Mouse (Mus musculus): Measurements from ENCODE around the gene Stap1. TPM values are rescaled to one million over a fixed set of nuclear protein-coding genes. Genes with fewer than 3 reads are reported as not detected.

Gene Stap1
- polyA plus RNA-seq, 1 experiment from 2014 or later: 0.51 TPM

DNA sequence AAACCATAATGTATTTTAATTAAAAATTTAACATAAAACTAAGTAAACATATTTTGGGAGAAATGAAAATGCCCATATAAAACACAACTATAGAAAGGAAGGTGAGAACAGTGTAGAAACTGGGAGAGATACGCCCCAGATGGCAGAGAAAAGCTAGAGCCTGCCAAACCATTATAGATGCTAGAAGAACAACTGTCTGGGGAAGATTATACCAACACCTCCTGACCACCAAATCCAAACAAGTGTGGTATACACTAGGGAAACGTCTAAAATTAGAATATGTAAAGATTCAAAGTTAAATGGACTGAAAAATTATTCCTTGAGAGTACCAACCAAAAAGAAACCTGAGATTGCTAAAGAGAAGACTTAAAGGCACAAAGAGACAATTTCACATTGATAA, 35.1 kb downstream of the Stap1 start:
- Histone ChIP-seq H3K27me3 (ENCODE audit: control insufficient read depth, insufficient read depth, low read length) (no peaks in the 10 kb centered on the region), H3K27ac (replicated peaks; ENCODE audit: low read depth, low read length) (no peak overlapping the region), H3K4me1 (ENCODE audit: control insufficient read depth, insufficient read depth, low read length) (no peaks in the 10 kb centered on the region), H3K4me3 (replicated peaks; ENCODE audit: low read depth, low read length) (no peak overlapping the region), H3K36me3 (ENCODE audit: control insufficient read depth, insufficient read depth, low read length) (peaks cover 16% of the 10 kb centered on the region), H3K4me2 (ENCODE audit: low read length) (no peak overlapping the region), H3K9ac (replicated peaks; ENCODE audit: low read length) (no peak overlapping the region), H3K9me3 (ENCODE audit: control insufficient read depth, low read length) (no peaks in the 10 kb centered on the region)
- 85% methylated on average over 2 of the region's 2 CpGs for WGBS
- no peak for ATAC-seq (ENCODE audit: low FRiP score, low TSS enrichment)
- DNase-seq: no peak

DNA sequence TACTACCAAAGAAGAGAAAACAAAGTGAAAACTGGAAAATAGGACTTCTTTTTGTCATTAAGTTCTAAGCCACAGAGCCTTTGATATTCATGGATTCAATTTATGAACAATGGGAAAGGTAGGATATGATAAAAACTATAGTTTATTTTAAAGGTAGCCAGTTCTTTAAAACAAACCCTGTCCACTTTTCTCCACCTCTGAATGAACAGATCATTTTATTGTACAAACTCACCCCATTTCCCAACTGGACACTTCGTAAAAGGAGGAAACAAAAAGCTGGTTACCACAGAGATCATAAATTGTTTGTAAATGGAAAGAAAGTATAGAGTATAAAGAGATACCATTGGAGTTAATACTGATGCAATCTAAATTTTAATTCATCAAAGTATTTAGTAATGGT, 39.5 kb downstream of the Stap1 start:
- WGBS: 96% methylated on average over 1 of the region's 1 CpGs
- Histone ChIP-seq H3K9me3 (ENCODE audit: control insufficient read depth, low read length) (no peaks in the 10 kb centered on the region), H3K27me3 (ENCODE audit: control insufficient read depth, insufficient read depth, low read length) (no peaks in the 10 kb centered on the region), H3K4me1 (ENCODE audit: control insufficient read depth, insufficient read depth, low read length) (no peaks in the 10 kb centered on the region), H3K9ac (replicated peaks; ENCODE audit: low read length) (no peak overlapping the region), H3K36me3 (ENCODE audit: control insufficient read depth, insufficient read depth, low read length) (peaks cover 32% of the 10 kb centered on the region), H3K27ac (replicated peaks; ENCODE audit: low read depth, low read length) (no peak overlapping the region), H3K4me2 (ENCODE audit: low read length) (no peak overlapping the region), H3K4me3 (replicated peaks; ENCODE audit: low read depth, low read length) (no peak overlapping the region)
- no peak for DNase-seq
- ATAC-seq (ENCODE audit: low FRiP score, low TSS enrichment): no peak

DNA sequence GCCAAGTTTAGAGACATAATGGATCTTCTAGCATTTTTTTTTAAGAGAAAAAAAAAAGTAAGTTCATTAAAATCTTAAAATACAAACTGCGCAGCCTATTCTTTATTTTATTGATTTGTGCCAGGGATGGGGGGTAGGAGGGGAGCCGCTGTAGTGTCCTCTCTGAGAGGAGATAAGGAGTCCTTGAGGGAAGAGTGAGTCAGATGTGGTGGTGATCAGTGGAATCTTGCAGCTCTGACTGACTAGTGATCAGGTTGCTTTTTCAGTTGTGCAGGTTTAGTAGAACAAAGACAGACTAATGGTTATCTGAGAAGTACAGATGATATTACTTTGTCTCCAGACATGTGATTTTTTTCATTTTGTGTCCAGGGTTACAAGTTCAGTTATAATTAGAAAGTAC, 41.5 kb downstream of the Stap1 start:
- ATAC-seq (ENCODE audit: low FRiP score, low TSS enrichment) (no peak), DNase-seq (no peak)
- H3K4me2 ChIP-seq (ENCODE audit: low read length): no peak overlapping the region
- peaks cover 31% of the 10 kb centered on the region for H3K36me3 ChIP-seq (ENCODE audit: control insufficient read depth, insufficient read depth, low read length)
- H3K27me3 ChIP-seq (ENCODE audit: control insufficient read depth, insufficient read depth, low read length): no peaks in the 10 kb centered on the region
- H3K4me1 ChIP-seq (ENCODE audit: control insufficient read depth, insufficient read depth, low read length): no peaks in the 10 kb centered on the region
- H3K9ac ChIP-seq (replicated peaks; ENCODE audit: low read length): no peak overlapping the region
- H3K9me3 ChIP-seq (ENCODE audit: control insufficient read depth, low read length): no peaks in the 10 kb centered on the region
- 98% methylated on average over 2 of the region's 2 CpGs for WGBS
- H3K4me3 ChIP-seq (replicated peaks; ENCODE audit: low read depth, low read length): no peak overlapping the region
- no peak overlapping the region for H3K27ac ChIP-seq (replicated peaks; ENCODE audit: low read depth, low read length)

DNA sequence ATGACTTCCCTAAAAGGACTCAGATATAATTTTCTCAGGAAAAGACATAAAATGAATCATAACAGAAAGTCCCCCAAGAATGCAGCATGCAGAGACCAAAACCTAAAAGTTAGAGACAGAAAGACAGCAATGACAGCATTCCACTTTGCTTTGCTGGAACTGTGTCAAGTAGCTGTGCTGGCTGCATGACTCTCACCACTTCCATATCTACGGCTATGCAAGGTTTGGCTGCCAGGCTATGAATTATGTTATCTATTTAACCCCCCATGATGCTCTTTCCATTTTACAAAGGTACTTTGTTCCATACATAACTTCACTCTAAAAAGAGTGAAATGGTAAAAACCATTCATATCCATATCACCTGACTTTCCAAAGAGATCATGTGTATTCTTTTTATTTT, 42.5 kb downstream of the Stap1 start:
- Histone ChIP-seq H3K36me3 (ENCODE audit: control insufficient read depth, insufficient read depth, low read length) (peaks cover 38% of the 10 kb centered on the region), H3K4me3 (replicated peaks; ENCODE audit: low read depth, low read length) (no peak overlapping the region), H3K4me1 (ENCODE audit: control insufficient read depth, insufficient read depth, low read length) (no peaks in the 10 kb centered on the region), H3K27ac (replicated peaks; ENCODE audit: low read depth, low read length) (no peak overlapping the region), H3K9me3 (ENCODE audit: control insufficient read depth, low read length) (no peaks in the 10 kb centered on the region), H3K4me2 (ENCODE audit: low read length) (no peak overlapping the region), H3K27me3 (ENCODE audit: control insufficient read depth, insufficient read depth, low read length) (no peaks in the 10 kb centered on the region), H3K9ac (replicated peaks; ENCODE audit: low read length) (no peak overlapping the region)
- ATAC-seq (ENCODE audit: low FRiP score, low TSS enrichment): no peak
- no peak for DNase-seq
- WGBS: 86% methylated on average over 1 of the region's 1 CpGs

DNA sequence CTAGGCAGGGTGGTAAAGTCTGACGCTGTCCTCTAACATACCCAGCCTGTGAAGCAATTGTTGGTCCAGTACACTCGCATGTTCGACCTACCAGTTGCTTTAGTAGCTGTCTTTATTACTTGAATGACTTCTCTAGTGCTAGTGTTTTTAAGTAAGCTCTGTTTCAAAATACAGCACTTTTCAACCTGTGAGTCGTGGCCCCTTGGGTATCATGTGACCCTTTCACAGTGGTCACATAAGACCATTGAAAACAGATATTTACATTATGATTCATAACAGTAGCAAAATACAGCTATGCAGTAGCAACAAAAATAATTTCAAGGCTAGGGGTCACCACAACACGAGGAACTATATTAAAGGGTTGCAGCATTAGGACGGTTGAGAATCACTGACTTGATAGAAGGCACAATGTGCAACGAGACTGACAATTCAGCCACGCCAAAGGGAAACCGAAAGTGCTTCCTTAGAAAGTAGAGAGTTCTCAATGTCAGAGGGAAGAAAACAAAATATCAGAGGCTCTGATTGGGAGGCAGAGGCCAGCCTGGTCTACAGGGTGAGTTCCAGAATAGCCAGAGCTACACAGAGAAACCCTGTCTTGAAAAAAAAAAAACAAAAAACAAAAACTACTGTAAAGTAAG, 47.0 kb downstream of the Stap1 start:
- WGBS: 93% methylated on average over 9 of the region's 9 CpGs
- H3K36me3 ChIP-seq (ENCODE audit: control insufficient read depth, insufficient read depth, low read length): peaks cover 41% of the 10 kb centered on the region
- no peaks in the 10 kb centered on the region for H3K4me1 ChIP-seq (ENCODE audit: control insufficient read depth, insufficient read depth, low read length)
- no peaks in the 10 kb centered on the region for H3K9me3 ChIP-seq (ENCODE audit: control insufficient read depth, low read length)
- no peak overlapping the region for H3K4me2 ChIP-seq (ENCODE audit: low read length)
- no peak for DNase-seq
- H3K27me3 ChIP-seq (ENCODE audit: control insufficient read depth, insufficient read depth, low read length): no peaks in the 10 kb centered on the region
- no peak overlapping the region for H3K9ac ChIP-seq (replicated peaks; ENCODE audit: low read length)
- no peak for ATAC-seq (ENCODE audit: low FRiP score, low TSS enrichment)
- no peak overlapping the region for H3K4me3 ChIP-seq (replicated peaks; ENCODE audit: low read depth, low read length)
- no peak overlapping the region for H3K27ac ChIP-seq (replicated peaks; ENCODE audit: low read depth, low read length)

DNA sequence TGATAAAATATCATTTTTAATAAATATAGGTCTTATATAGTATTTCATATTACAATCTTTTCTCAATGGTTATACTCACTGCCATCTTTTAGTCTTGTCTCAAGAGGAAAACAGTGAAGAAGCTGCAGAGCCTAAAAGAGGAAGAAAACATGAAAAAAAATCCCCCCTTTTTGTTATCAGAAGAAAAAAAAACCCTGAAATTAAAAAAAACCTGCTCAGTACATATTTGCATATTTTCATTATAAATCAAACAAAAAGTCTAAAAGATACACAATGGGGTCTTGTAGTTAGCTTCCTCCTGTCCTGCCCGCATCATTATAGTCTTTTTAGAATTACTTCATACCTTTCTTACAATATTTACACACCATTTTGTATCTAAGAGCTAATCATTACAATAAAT, 57.2 kb downstream of the Stap1 start:
- H3K4me2 ChIP-seq (ENCODE audit: low read length): no peak overlapping the region
- DNase-seq: no peak
- no peaks in the 10 kb centered on the region for H3K27me3 ChIP-seq (ENCODE audit: control insufficient read depth, insufficient read depth, low read length)
- no peak overlapping the region for H3K27ac ChIP-seq (replicated peaks; ENCODE audit: low read depth, low read length)
- H3K9ac ChIP-seq (replicated peaks; ENCODE audit: low read length): no peak overlapping the region
- H3K4me3 ChIP-seq (replicated peaks; ENCODE audit: low read depth, low read length): no peak overlapping the region
- no peak for ATAC-seq (ENCODE audit: low FRiP score, low TSS enrichment)
- H3K4me1 ChIP-seq (ENCODE audit: control insufficient read depth, insufficient read depth, low read length): no peaks in the 10 kb centered on the region
- WGBS: 96% methylated on average over 1 of the region's 1 CpGs
- peaks cover 46% of the 10 kb centered on the region for H3K36me3 ChIP-seq (ENCODE audit: control insufficient read depth, insufficient read depth, low read length)
- no peaks in the 10 kb centered on the region for H3K9me3 ChIP-seq (ENCODE audit: control insufficient read depth, low read length)

DNA sequence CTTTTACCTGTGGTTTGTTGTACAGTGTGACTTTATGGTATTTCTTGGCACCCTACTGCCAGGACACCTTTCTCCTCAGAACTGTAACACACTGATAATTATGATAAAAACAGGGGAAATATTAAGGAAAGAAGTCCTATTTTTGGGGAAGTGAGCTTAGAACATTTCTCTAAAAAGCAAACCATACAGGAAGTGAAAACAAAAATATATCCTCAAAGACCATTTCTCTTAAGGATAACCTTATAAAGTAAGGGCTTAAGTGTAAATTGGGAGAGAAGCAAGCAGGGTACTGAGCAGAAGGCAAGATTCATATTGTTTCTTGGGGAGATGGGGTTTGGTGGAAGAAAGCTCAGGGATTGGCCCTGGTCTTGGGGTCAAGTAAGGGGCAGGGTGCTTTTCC, 58.3 kb downstream of the Stap1 start:
- Histone ChIP-seq H3K27me3 (ENCODE audit: control insufficient read depth, insufficient read depth, low read length) (no peaks in the 10 kb centered on the region), H3K9ac (replicated peaks; ENCODE audit: low read length) (no peak overlapping the region), H3K27ac (replicated peaks; ENCODE audit: low read depth, low read length) (no peak overlapping the region), H3K36me3 (ENCODE audit: control insufficient read depth, insufficient read depth, low read length) (peaks cover 51% of the 10 kb centered on the region), H3K4me2 (ENCODE audit: low read length) (no peak overlapping the region), H3K9me3 (ENCODE audit: control insufficient read depth, low read length) (no peaks in the 10 kb centered on the region), H3K4me3 (replicated peaks; ENCODE audit: low read depth, low read length) (no peak overlapping the region), H3K4me1 (ENCODE audit: control insufficient read depth, insufficient read depth, low read length) (no peaks in the 10 kb centered on the region)
- DNase-seq: no peak
- ATAC-seq (ENCODE audit: low FRiP score, low TSS enrichment): no peak

Other genes with a start within 250 kb of the Stap1 start
- gene Cenpc1, start 6.2 kb upstream of the Stap1 start, polyA plus RNA-seq (2014; fragmentation: Nextera tagmentation; extraction: Ambion mirVana): 31.5 and 39.9 TPM in 2 replicates
- gene Uba6, start 101.1 kb downstream of the Stap1 start, polyA plus RNA-seq (2014; fragmentation: Nextera tagmentation; extraction: Ambion mirVana): 17.1 and 20.2 TPM in 2 replicates
- not detected in 2 replicates for gene Gnrhr, start 126.2 kb downstream of the Stap1 start, polyA plus RNA-seq (2014; fragmentation: Nextera tagmentation; extraction: Ambion mirVana)
- gene Tmprss11c, start 217.6 kb downstream of the Stap1 start, polyA plus RNA-seq (2014; fragmentation: Nextera tagmentation; extraction: Ambion mirVana): not detected in 2 replicates